Mouse (Mus musculus) liver, embryonic 18 days (tissue): ENCODE measurements around the gene Cog5. TPM values are rescaled to one million over a fixed set of nuclear protein-coding genes. Genes with fewer than 3 reads are reported as not detected.

Experiments used
- polyA plus RNA-seq: library from polyadenylated mRNA; depleted of rRNA; stranded (reverse); fragments of >200 nt; gene quantifications from 2 replicates; pipeline ENCODE4 v1.2.3, GENCODE M21; 2012; rRNA removed

The Cog5 gene
- polyA plus RNA-seq, result 6.2 and 7.1 TPM in 2 replicates

DNA sequence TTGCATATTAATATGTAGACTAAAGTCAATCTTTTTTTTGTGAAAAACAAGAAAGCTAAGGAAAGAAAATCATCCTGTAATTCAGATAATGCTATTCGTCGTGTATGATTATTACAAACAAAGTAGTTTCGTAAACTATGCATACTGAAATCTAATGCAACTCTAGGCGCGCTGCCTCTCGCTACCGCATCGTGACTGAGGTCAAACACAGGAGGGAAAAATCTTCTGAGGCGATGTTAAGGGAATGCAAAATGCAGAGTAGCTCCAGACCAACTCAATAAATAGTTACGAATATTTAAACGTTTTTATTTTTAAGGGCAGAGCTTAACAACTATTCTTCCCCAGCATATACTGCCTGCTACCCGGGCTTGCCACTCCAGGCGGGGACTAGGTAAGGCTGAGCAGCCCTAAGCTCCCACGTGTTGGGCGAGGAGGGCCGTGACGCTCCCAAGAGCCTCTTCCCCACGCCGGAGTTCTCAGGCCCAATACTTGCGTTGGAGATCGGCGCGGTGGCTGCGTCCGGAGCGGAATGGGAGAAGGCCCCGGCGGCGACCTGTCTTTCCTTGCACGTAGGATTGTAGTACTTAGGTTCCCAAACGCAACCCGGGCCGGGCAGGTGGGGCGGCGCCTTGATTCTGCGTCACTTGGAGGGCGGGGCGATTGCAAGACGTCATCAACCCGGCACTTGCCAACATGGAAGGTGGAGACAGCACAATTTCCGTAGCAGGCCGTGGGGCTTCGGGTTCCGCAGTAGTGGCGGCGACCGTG, at the start of gene Cog5, which contains the start of gene Dus4l:
Cog5 (plus strand) TSS at position 673 of the 768 bp plus-strand sequence.
Dus4l (minus strand) TSS at position 630 of the 768 bp plus-strand sequence.

DNA sequence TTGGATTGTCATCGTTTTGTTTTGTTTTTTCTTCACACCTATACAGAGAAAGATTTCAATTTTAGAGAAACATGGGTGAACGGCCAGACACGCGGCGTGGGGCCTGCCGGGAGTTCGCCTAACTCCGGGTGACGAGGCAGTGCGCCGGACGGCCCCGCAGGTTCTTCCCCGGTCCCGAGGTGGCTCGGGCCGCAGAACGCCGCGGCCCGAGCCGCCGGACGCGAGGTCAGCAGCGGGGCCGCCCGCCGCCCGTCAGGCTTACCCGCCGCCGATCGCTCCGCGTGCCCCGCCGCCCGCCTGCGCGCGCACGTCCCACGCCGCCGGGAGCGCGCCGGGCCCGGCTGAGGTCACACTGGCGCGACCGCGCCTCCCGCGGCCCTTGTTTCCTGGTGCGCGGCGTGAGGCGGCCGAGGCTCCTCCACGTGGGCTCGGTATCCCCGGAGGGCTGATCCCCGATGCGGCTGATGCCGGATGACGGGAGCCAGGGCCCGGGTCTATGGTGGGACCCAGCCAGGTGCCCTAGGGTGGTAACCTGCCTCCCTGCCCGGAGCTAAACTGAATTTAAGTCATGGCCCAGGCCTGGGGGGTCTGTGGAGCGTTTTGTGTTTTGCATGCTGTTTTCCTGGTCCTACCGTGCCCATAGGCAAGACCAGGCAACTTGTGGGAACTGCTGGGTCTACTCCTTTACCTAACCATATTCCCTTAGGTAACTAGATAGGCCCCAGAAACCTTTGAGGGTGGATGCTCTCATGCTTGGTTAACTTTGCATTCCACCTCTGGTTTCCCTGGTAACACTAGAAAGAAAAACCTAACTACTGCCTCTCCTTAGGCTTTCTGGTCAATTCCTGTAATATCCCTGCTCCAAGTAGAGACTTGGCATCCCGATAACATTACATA, 20.1 kb upstream of the Cog5 start, which contains the start of gene Bcap29:
Bcap29 (minus strand) TSS at position 316 of the 897 bp plus-strand sequence.

DNA sequence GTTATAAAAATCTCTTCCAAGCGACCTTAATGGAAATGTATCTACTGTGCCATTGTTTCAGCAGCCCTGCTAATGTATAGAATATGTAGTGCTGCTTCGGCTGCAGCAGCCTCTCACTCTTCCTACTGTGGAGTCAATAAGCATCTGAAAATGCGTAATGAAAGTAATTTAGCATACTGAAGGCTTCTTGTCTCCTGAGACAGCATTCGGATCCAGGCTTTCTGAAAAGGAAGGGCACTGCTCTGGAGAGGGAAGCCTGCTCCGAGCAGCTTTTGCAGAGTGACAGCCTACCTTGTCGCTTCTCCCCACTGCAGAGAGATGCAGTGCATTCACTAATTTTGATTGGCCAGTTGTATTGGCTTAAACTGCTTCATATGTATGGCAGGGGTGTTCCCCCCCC, 58.9 kb downstream of the Cog5 start, which contains the start of gene Gpr22:
Gpr22 (minus strand) TSS at position 348 of the 400 bp plus-strand sequence.

DNA sequence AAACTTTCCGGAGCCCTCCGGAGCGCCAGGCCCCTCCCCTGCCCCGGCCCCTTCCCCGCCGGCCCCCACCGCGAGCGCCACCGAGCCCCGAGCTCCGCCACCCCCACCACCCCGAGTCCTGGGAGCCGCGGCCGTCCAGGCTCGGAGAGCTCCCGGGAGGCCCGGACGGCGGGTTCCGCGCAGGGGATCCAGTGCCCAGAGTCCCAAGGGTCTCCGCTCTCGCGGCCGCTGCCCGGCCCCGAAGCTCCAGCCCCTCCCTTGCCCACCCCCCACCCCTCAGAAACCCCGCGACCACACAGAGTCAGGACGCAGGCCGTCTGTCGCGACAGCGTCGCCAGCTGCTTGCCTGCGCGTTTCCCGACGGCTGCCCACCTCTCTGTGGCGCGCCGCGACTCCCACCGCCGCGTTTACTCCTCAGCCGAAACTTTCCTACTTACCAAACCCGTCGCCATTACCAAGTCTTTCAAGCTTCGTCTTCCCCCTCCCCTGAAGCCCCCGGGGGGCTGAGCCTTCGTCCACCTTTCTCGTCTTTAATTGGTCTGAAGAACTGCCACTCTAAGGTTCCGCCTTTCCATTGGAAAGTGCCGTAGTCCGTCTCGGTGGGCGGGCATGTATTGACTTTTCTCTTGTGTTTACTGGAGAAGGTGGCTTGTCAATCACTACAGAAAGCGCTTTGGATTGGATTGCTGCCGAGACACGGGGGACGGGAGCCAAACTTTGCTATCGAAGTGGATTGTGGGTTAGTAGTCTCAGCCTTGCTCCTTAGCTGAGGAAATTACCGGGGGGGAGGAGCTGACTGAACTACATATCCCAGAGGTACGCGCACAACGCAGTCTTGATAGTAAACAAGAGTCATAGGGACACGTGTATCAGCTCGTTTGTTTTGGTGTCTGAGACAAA, 295.3 kb downstream of the Cog5 start, which contains the start of gene Hbp1:
Hbp1 (minus strand) TSS at position 777 of the 900 bp plus-strand sequence.

Other genes with a start within 250 kb of the Cog5 start
- gene Cbll1, start 155.3 kb upstream of the Cog5 start, polyA plus RNA-seq, result 2.0 and 2.1 TPM in 2 replicates
- gene Slc26a4, start 94.9 kb upstream of the Cog5 start, polyA plus RNA-seq, result 0.01 and 0.02 TPM in 2 replicates
- 5.9 and 6.2 TPM in 2 replicates for gene Bcap29, start 20.2 kb upstream of the Cog5 start, polyA plus RNA-seq
- 2.7 and 3.3 TPM in 2 replicates for gene Dus4l, start within 50 bp of the Cog5 start, polyA plus RNA-seq
- gene Gpr22, start 59.1 kb downstream of the Cog5 start, polyA plus RNA-seq, result not detected in 2 replicates